Mouse (Mus musculus): ENCODE data around the gene Sirpa.

DNA sequence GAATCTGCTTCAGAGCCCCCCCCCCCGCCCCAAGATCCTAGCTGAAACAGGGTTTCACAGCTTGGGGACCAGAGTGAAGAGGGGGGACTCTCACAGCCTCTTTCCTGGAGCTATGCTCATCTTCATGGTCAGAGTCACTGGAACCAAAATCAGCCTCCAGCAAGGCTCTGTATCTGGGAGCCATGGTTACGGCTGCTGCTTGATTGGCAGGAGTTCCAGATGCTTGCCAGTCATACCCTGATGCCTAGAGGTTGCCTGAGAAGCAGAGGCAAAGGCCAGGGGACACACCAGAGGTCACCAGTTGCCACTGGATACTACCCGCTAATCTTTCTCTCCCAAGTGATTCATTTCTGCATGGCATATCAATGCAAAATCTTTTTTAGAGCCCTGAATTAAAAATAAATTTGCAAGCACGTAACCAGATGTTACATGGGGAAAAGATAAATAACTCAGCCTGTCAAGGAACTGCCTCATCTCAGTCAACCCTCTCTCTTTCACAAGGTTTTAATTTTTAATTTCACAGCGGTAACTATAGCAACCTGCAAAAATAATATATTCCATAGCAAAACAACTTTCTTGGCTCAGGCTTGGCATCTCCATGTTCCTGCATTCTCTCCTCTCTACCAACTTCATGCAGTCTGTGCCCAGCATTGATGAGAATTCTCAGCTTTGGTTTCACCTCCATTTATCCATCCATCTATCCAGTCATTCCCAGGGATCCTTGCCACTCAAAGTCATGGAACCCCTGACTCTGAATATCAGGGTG lies 28.5 kb upstream of the Sirpa start:
- TF ChIP-seq CTCF (IDR thresholded peaks at IDR 0.05; ENCODE audit: insufficient read depth, low read length) (no peak), POLR2A (IDR thresholded peaks at IDR 0.05; ENCODE audit: borderline replicate concordance, extremely low read depth, low read depth, low read length) (no peak)

All from lung, adult 2 months (tissue).